Mouse (Mus musculus) left cerebral cortex, adult 6 months (tissue): Measurements from ENCODE around the gene Otof. TPM values are rescaled to one million over a fixed set of nuclear protein-coding genes. Genes with fewer than 3 reads are reported as not detected.

Source experiments
- long read RNA-seq, 2 experiments: library from polyadenylated mRNA; unstranded; transcript quantifications; one replicate each; pipeline ENCODE4 v2.0.0; 2019 to 2020
- polyA plus RNA-seq: library from polyadenylated mRNA; unstranded; fragments of <200 nt; fragmentation: Nextera tagmentation; gene quantifications from 2 replicates; pipeline ENCODE4 v1.2.3, GENCODE M21; 2021

Gene Otof
- 2.1 and 2.3 TPM in 2 replicates for polyA plus RNA-seq
- long read RNA-seq, experiment 1, partial matches to known transcripts: 19 of 28 reads
- long read RNA-seq, experiment 1, other reads (novel, unspliced or antisense): 9 of 28 reads
- long read RNA-seq, experiment 2, partial matches to known transcripts: 7 of 7 reads
- long read RNA-seq, experiment 2, other reads (novel, unspliced or antisense): 0 of 7 reads

GRCm38 (mm10) chr5:30461821-30462220 lies at the start of gene Otof:
TSS of gene Otof (minus strand) at chr5:30461932.

GRCm38 (mm10) chr5:30465861-30466260 lies 4.1 kb upstream of the Otof start, which contains the start of gene 1700001C02Rik:
TSS of gene 1700001C02Rik (plus strand) at chr5:30466047.

Other genes with a start within 250 kb of the Otof start
- gene Selenoi, start 229.4 kb downstream of the Otof start, polyA plus RNA-seq: 14.2 and 14.3 TPM in 2 replicates
- gene Drc1, start 180.5 kb downstream of the Otof start, polyA plus RNA-seq: 9.9 and 13.2 TPM in 2 replicates
- 1.8 and 2.3 TPM in 2 replicates for gene 1700001C02Rik, start 4.1 kb upstream of the Otof start, polyA plus RNA-seq
- not detected in 2 replicates for gene Cib4, start 83.9 kb upstream of the Otof start, polyA plus RNA-seq
- 4.4 and 4.6 TPM in 2 replicates for gene Kcnk3, start 126.2 kb upstream of the Otof start, polyA plus RNA-seq
- gene Slc35f6, start 186.0 kb upstream of the Otof start, polyA plus RNA-seq: 18.4 and 20.1 TPM in 2 replicates
- gene Cenpa, start 204.8 kb upstream of the Otof start, polyA plus RNA-seq: 5.7 and 9.0 TPM in 2 replicates
- gene Dpysl5, start 249.6 kb upstream of the Otof start, polyA plus RNA-seq: 3.2 and 4.0 TPM in 2 replicates